Mouse (Mus musculus) embryonic facial prominence, embryonic 10.5 days (tissue): ENCODE data around the gene Cuedc1. TPM values are rescaled to one million over a fixed set of nuclear protein-coding genes. Genes with fewer than 3 reads are reported as not detected.
"Not testable (repeated sequence)": the region's sequence is repeated elsewhere in the genome, so short reads cannot be mapped to it uniquely, and the experiment has no call there.

Experiments
- DNase-seq: peaks from one replicate; pipeline ENCODE4 v3.0.0-alpha.2; 2017; ENCODE audit warnings: low spot score
- H3K27ac ChIP-seq: fragments of 300-500 bp; sonication (generic); replicated peaks from 2 replicates; pipeline ENCODE4 v1.5.1; 2016; ENCODE audit warnings: mild to moderate bottlenecking
- H3K27me3 ChIP-seq: fragments of 300-500 bp; sonication (generic); replicated peaks from 2 replicates; pipeline ENCODE4 v1.6.1; 2016; ENCODE audit warnings: low read depth, mild to moderate bottlenecking; ENCODE audit not compliant: poor library complexity, severe bottlenecking
- H3K36me3 ChIP-seq: fragments of 300-500 bp; sonication (generic); replicated peaks from 2 replicates; pipeline ENCODE4 v1.6.1; 2016; ENCODE audit warnings: mild to moderate bottlenecking, moderate library complexity
- H3K4me1 ChIP-seq: fragments of 300-500 bp; sonication (generic); 2 replicates; pipeline ENCODE4 v1.6.1; 2016
- H3K4me3 ChIP-seq: fragments of 300-500 bp; sonication (generic); 2 replicates; pipeline ENCODE4 v1.5.1; 2016; ENCODE audit warnings: mild to moderate bottlenecking, moderate library complexity
- H3K9me3 ChIP-seq: fragments of 300-500 bp; sonication (generic); 2 replicates; pipeline ENCODE4 v1.6.1; 2016; ENCODE audit warnings: mild to moderate bottlenecking
- WGBS: fragments of 180-500 bp; shearing (Covaris S2); methylation state at CpG from one replicate; pipeline ENCODE4 v1.1.7; 2016; 5-methylcytosine and 5-hydroxymethylcytosine counted together
- polyA plus RNA-seq: library from polyadenylated mRNA; unstranded; fragments of >200 nt; fragmentation: Nextera tagmentation; extraction: Ambion mirVana; gene quantifications from 2 replicates; pipeline ENCODE4 v1.2.1, GENCODE M21; 2016

Gene Cuedc1
- polyA plus RNA-seq, 1 experiment from 2014 or later, result 21.9 TPM

GRCm38 (mm10) chr11:88188635-88189034, 90.8 kb downstream of the Cuedc1 start:
- Histone ChIP-seq H3K27me3 (peaks cover 52% of the 10 kb centered on the region), H3K4me1 (peaks cover 51% of the 10 kb centered on the region), H3K9me3 (no peaks in the 10 kb centered on the region), H3K36me3 (peaks cover 22% of the 10 kb centered on the region), H3K4me3 (no peak overlapping the region), H3K27ac (no peak overlapping the region)
- no peak for DNase-seq
- WGBS, result 88% methylated on average over 7 of the region's 7 CpGs

- Histone ChIP-seq H3K4me1 (peaks cover 41% of the 10 kb centered on the region), H3K9me3 (no peaks in the 10 kb centered on the region), H3K36me3 (peaks cover 6% of the 10 kb centered on the region; the same call in 1 of the 2 replicates), H3K27me3 (peaks cover 76% of the 10 kb centered on the region), H3K27ac (0 out of 2 replicates have a peak overlapping the region, but pooled peaks have one; percentile 15), H3K4me3 (peak overlapping the region; percentile 17; the same call in 1 of the 2 replicates)
- WGBS, result 11% methylated on average over 4 of the region's 4 CpGs
- DNase-seq, result peak; percentile 60
Measured at GRCm38 (mm10) chr11:88192595-88192994, 94.7 kb downstream of the Cuedc1 start.

- peaks cover 76% of the 10 kb centered on the region for H3K27me3 ChIP-seq
- H3K27ac ChIP-seq, result no peak overlapping the region; the same call in 1 of the 2 replicates
- WGBS, result 4% methylated on average over 34 of the region's 34 CpGs
- peaks cover 6% of the 10 kb centered on the region; the same call in 1 of the 2 replicates for H3K36me3 ChIP-seq
- peaks cover 38% of the 10 kb centered on the region for H3K4me1 ChIP-seq
- no peak for DNase-seq
- H3K4me3 ChIP-seq, result peak overlapping the region; percentile 42
- no peaks in the 10 kb centered on the region for H3K9me3 ChIP-seq
Measured at GRCm38 (mm10) chr11:88193098-88193823, 95.4 kb downstream of the Cuedc1 start.

- WGBS, result 3% methylated on average over 29 of the region's 29 CpGs
- peak; percentile 55 for DNase-seq
- Histone ChIP-seq H3K27me3 (peaks cover 70% of the 10 kb centered on the region), H3K4me3 (peak overlapping the region; percentile 42), H3K4me1 (peaks cover 44% of the 10 kb centered on the region), H3K9me3 (no peaks in the 10 kb centered on the region), H3K27ac (no peak overlapping the region; the same call in 1 of the 2 replicates), H3K36me3 (peaks cover 6% of the 10 kb centered on the region; the same call in 1 of the 2 replicates)
Measured at GRCm38 (mm10) chr11:88193824-88194696, 96.2 kb downstream of the Cuedc1 start.

- H3K4me3 ChIP-seq, H3K27ac ChIP-seq, DNase-seq, H3K36me3 ChIP-seq, H3K9me3 ChIP-seq: not testable (repeated sequence)
- peaks cover 69% of the 10 kb centered on the region for H3K27me3 ChIP-seq
- peaks cover 39% of the 10 kb centered on the region for H3K4me1 ChIP-seq
- WGBS, result 79% methylated on average over 3 of the region's 3 CpGs
Measured at GRCm38 (mm10) chr11:88195699-88196098, 97.8 kb downstream of the Cuedc1 start.

GRCm38 (mm10) chr11:88197153-88197576, 99.3 kb downstream of the Cuedc1 start:
- H3K4me3 ChIP-seq, result no peak overlapping the region
- H3K36me3 ChIP-seq, result no peaks in the 10 kb centered on the region
- no peak overlapping the region for H3K27ac ChIP-seq
- H3K27me3 ChIP-seq, result peaks cover 55% of the 10 kb centered on the region
- WGBS, result 8% methylated on average over 2 of the region's 2 CpGs
- peaks cover 44% of the 10 kb centered on the region for H3K4me1 ChIP-seq
- no peaks in the 10 kb centered on the region for H3K9me3 ChIP-seq
- DNase-seq, result peak; percentile 72

- Histone ChIP-seq H3K4me3 (no peak overlapping the region), H3K27ac (no peak overlapping the region), H3K9me3 (no peaks in the 10 kb centered on the region), H3K36me3 (no peaks in the 10 kb centered on the region), H3K4me1 (peaks cover 38% of the 10 kb centered on the region), H3K27me3 (peaks cover 44% of the 10 kb centered on the region)
- DNase-seq, result no peak
- WGBS, result 25% methylated on average over 4 of the region's 4 CpGs
Measured at GRCm38 (mm10) chr11:88198223-88198622, 100.4 kb downstream of the Cuedc1 start.

GRCm38 (mm10) chr11:88201172-88201571, 103.3 kb downstream of the Cuedc1 start:
- Histone ChIP-seq H3K9me3 (no peaks in the 10 kb centered on the region), H3K27me3 (peaks cover 16% of the 10 kb centered on the region), H3K4me1 (peaks cover 41% of the 10 kb centered on the region), H3K36me3 (peaks cover 6% of the 10 kb centered on the region), H3K4me3 (no peak overlapping the region), H3K27ac (no peak overlapping the region)
- 77% methylated on average over 2 of the region's 2 CpGs for WGBS
- DNase-seq, result no peak

- Histone ChIP-seq H3K9me3 (no peaks in the 10 kb centered on the region), H3K27me3 (peaks cover 10% of the 10 kb centered on the region), H3K4me1 (peaks cover 41% of the 10 kb centered on the region), H3K36me3 (peaks cover 10% of the 10 kb centered on the region), H3K4me3 (no peak overlapping the region), H3K27ac (no peak overlapping the region)
- no peak for DNase-seq
- WGBS, result 21% methylated on average over 2 of the region's 2 CpGs
Measured at GRCm38 (mm10) chr11:88202077-88202476, 104.2 kb downstream of the Cuedc1 start.

- peaks cover 28% of the 10 kb centered on the region for H3K36me3 ChIP-seq
- peaks cover 29% of the 10 kb centered on the region for H3K4me1 ChIP-seq
- H3K4me3 ChIP-seq, result peak within 1 kb of the TSS; percentile 75
- H3K27ac ChIP-seq, result peak within 1 kb of the TSS; percentile 89
- under 1% methylated on average over 51 of the region's 51 CpGs for WGBS
- H3K9me3 ChIP-seq, result no peaks in the 10 kb centered on the region
- peak; percentile 96 for DNase-seq
- H3K27me3 ChIP-seq, result peaks cover 10% of the 10 kb centered on the region
Measured at GRCm38 (mm10) chr11:88203712-88204532, 106.1 kb downstream of the Cuedc1 start, which contains the start of gene Mrps23. Gene Mrps23, plus strand, starts transcription at chr11:88204388.

- Histone ChIP-seq H3K36me3 (peaks cover 36% of the 10 kb centered on the region), H3K4me3 (peak overlapping the region; percentile 75), H3K4me1 (peaks cover 29% of the 10 kb centered on the region), H3K9me3 (no peaks in the 10 kb centered on the region), H3K27me3 (peaks cover 5% of the 10 kb centered on the region), H3K27ac (peak overlapping the region; percentile 89)
- 34% methylated on average over 30 of the region's 30 CpGs for WGBS
- DNase-seq, result no peak
Measured at GRCm38 (mm10) chr11:88204593-88205368, 106.9 kb downstream of the Cuedc1 start.
